Mouse (Mus musculus) heart, postnatal 14 days (tissue): ENCODE measurements around the gene Atf6b. TPM values are rescaled to one million over a fixed set of nuclear protein-coding genes. Genes with fewer than 3 reads are reported as not detected.

ENCODE experiments used
- DNase-seq, 2 experiments: peaks; one replicate each; pipeline ENCODE4 v3.0.0; 2021 to 2022
- intact Hi-C: fragments of 180-260 bp; cut with DNase I; formaldehyde crosslinking; loops from one replicate; pipeline ENCODE4 v1.15.1; 2025
- total RNA-seq, 2 experiments: library from RNA; stranded (reverse); gene quantifications; 2 replicates each; pipeline ENCODE4 v1.2.3; 2021

Gene Atf6b
- total RNA-seq, 2 experiments from 2014 or later = 18.0 to 19.0 TPM

- DNase-seq = no peak
- intact Hi-C loops = no loop called here
Measured at GRCm38 (mm10) chr17:34659897-34660214, 12.9 kb downstream of the Atf6b start.

GRCm38 (mm10) chr17:34660259-34660820 lies 13.4 kb downstream of the Atf6b start:
- intact Hi-C loops = no loop called here
- peak; percentile 49 to 60 for DNase-seq

- intact Hi-C loops = no loop called here
- peak; percentile 69 to 73 for DNase-seq
Measured at GRCm38 (mm10) chr17:34661121-34661591, 14.2 kb downstream of the Atf6b start.

- DNase-seq = no peak
- intact Hi-C loops = loop anchor here (2.0 kb wide), 1 partner anchor 18 kb away; no protein-coding TSS in a partner anchor
Measured at GRCm38 (mm10) chr17:34662468-34662867, 15.5 kb downstream of the Atf6b start.

GRCm38 (mm10) chr17:34662978-34663377 lies 16.0 kb downstream of the Atf6b start:
- no peak for DNase-seq
- intact Hi-C loops = loop anchor here (2.0 kb wide), 1 partner anchor 18 kb away; no protein-coding TSS in a partner anchor

GRCm38 (mm10) chr17:34663558-34663957 lies 16.6 kb downstream of the Atf6b start:
- no peak for DNase-seq
- intact Hi-C loops = loop anchor here (2.0 kb wide), 1 partner anchor 17 kb away; no protein-coding TSS in a partner anchor

- intact Hi-C loops = no loop called here
- no peak for DNase-seq
Measured at GRCm38 (mm10) chr17:34664472-34664871, 17.5 kb downstream of the Atf6b start.

- intact Hi-C loops = no loop called here
- DNase-seq = no peak
Measured at GRCm38 (mm10) chr17:34670235-34670634, 23.3 kb downstream of the Atf6b start, which contains the start of gene Tnxb. TSS of gene Tnxb (plus strand) at chr17:34670535.

GRCm38 (mm10) chr17:34671151-34672066 lies 24.5 kb downstream of the Atf6b start:
- intact Hi-C loops = no loop called here

GRCm38 (mm10) chr17:34672246-34672792 lies 25.4 kb downstream of the Atf6b start:
- no peak for DNase-seq
- intact Hi-C loops = no loop called here

More at GRCm38 (mm10) chr17:34671151-34672066, 24.5 kb downstream of the Atf6b start:
- no peak for DNase-seq

- no peak for DNase-seq
- intact Hi-C loops = no loop called here
Measured at GRCm38 (mm10) chr17:34673139-34673538, 26.2 kb downstream of the Atf6b start.

GRCm38 (mm10) chr17:34674524-34675204 lies 27.7 kb downstream of the Atf6b start:
- no peak for DNase-seq
- intact Hi-C loops = no loop called here

GRCm38 (mm10) chr17:34675205-34676092 lies 28.5 kb downstream of the Atf6b start:
- DNase-seq = no peak
- intact Hi-C loops = no loop called here

GRCm38 (mm10) chr17:34676093-34676460 lies 29.1 kb downstream of the Atf6b start:
- intact Hi-C loops = no loop called here
- no peak for DNase-seq

- no peak for DNase-seq
- intact Hi-C loops = no loop called here
Measured at GRCm38 (mm10) chr17:34676671-34677070, 29.7 kb downstream of the Atf6b start.

GRCm38 (mm10) chr17:34680191-34680590 lies 33.2 kb downstream of the Atf6b start:
- intact Hi-C loops = loop anchor here (2.0 kb wide), 1 partner anchor 17 kb away; no protein-coding TSS in a partner anchor
- no peak for DNase-seq

GRCm38 (mm10) chr17:34680621-34681020 lies 33.7 kb downstream of the Atf6b start:
- intact Hi-C loops = loop anchor here (2.0 kb wide), 1 partner anchor 18 kb away; no protein-coding TSS in a partner anchor
- no peak for DNase-seq

- intact Hi-C loops = loop anchor here (2.0 kb wide), 1 partner anchor 18 kb away; no protein-coding TSS in a partner anchor
- peak in 1 of 2 experiments; percentile 52 for DNase-seq
Measured at GRCm38 (mm10) chr17:34681132-34681571, 34.2 kb downstream of the Atf6b start.

- intact Hi-C loops = loop anchor here (2.0 kb wide), 1 partner anchor 19 kb away; no protein-coding TSS in a partner anchor
- no peak for DNase-seq
Measured at GRCm38 (mm10) chr17:34681881-34682536, 35.1 kb downstream of the Atf6b start.
